Mouse (Mus musculus) megakaryocyte, embryonic 14.5 days (primary cell): ENCODE data around the gene Trib3.

ENCODE experiments used
- FLI1 ChIP-seq: IDR thresholded peaks from 2 replicates; pipeline ENCODE4 v1.6.1; 2012; ENCODE audit warnings: low read length, inconsistent platforms, mixed read lengths
- GATA1 ChIP-seq: IDR thresholded peaks from 3 replicates; pipeline ENCODE4 v1.6.1; 2012; ENCODE audit warnings: mixed read lengths, low read length, inconsistent platforms, borderline replicate concordance

GRCm38 (mm10) chr2:152335289-152335820, 8.5 kb downstream of the Trib3 start:
- no peak for TF ChIP-seq GATA1
- no peak for TF ChIP-seq FLI1
